Mouse (Mus musculus): ENCODE measurements around the gene Gpx3. TPM values are rescaled to one million over a fixed set of nuclear protein-coding genes. Genes with fewer than 3 reads are reported as not detected.
A peak's percentile ranks its signal among the peaks of the same experiment; 100 is the strongest.

Gpx3 gene
- polyA plus RNA-seq, 1 experiment, result 133 TPM

DNA sequence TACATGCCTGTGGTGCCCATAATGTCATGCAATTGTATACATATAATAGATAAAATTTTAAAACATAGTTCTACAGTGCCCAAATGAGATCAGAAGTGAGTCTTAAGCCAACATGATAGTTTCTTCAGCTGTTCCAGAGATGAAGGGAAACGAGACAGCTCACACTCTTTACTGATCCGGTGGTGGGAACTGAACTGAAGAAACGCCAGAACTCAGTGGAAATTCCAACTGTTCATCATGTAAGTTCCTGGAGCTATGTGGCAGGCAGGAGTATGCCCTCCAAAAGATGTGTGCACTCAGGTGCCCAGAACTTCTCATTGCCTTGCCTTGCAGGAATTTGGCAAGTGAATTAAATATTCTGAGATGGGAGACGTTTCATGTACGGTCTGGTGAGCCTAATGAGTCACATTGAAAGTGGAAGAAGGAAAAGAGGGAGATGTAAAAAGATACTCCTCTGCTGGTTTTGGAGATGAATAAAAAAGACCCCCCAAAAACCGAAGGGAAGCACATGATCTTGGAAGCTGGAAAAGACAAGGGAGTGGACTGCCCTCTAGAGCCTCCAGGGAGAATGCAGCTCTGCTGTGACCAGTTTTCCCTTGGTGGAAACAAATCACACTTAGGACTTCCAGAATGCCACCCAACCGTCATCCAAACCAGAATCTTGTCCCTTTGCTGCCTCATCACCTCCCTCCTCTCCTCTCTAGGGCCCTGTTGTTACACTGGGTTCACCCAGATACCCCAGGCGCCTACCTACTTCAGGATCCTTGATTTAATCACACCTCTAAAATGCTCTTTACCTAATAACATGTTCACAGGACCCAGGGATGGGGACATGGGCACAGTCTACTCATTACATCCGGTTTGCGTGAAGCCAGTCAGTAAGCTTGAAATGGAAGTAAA is 39.4 kb upstream of the Gpx3 start:
- H3K27ac ChIP-seq (ENCODE audit: control insufficient read depth, insufficient read depth, low read length), result no peak overlapping the region
- no peak overlapping the region for H3K4me3 ChIP-seq (ENCODE audit: control insufficient read depth, insufficient read depth, low read length)
- no peaks in the 10 kb centered on the region for H3K36me3 ChIP-seq (ENCODE audit: control insufficient read depth, insufficient read depth, low read length)
- TF ChIP-seq CTCF (IDR thresholded peaks at IDR 0.05; ENCODE audit: borderline replicate concordance, control insufficient read depth, extremely low read depth, insufficient read depth, low read length, poor library complexity) (no peak), POLR2A (IDR thresholded peaks at IDR 0.05; ENCODE audit: control insufficient read depth, extremely low read depth, insufficient read depth, low read length, poor library complexity) (no peak)
- peak; percentile 63 for DNase-seq
- peaks cover 6% of the 10 kb centered on the region for H3K4me1 ChIP-seq (replicated peaks; ENCODE audit: control insufficient read depth, insufficient read depth, low read length)
- H3K27me3 ChIP-seq (ENCODE audit: control insufficient read depth, insufficient read depth, low read length), result no peaks in the 10 kb centered on the region
- 49% methylated on average over 10 of the region's 10 CpGs for WGBS

DNA sequence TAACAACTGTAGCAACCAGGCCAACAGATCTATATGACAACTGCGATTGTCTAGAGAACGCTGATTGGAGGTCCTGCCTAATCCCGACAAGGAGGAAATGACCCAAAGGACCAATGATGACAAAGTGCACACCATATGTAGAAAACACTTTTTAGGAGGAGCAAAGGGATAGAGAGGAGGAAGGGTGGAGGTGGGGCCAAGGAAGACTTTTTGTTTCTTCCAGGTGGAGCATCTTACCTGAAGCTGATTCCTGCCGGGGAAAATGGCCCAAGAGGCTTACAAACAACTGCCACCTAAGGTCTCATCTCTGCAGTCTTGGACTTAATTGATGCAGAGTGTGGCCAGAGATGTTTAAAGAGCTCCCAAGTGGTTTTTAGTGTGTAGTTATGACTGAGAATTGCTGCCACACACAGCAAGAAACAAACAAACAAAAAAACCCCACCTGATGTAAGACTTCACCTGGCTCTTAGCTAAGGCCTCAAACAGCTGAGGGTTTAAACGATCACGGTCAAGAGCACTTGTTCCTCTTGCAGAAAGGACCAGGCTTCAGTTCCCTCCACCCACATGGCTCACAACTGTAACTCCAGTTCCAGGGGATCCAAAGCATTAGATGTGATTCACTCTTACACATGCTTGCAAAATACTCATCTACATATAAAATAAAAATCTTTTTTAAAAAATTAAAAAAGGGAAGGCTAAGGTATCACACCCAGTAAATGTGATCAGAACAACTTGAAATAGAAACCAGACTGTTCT is 36.7 kb upstream of the Gpx3 start:
- Histone ChIP-seq H3K27me3 (ENCODE audit: control insufficient read depth, insufficient read depth, low read length) (no peaks in the 10 kb centered on the region), H3K4me3 (ENCODE audit: control insufficient read depth, insufficient read depth, low read length) (peak overlapping the region; percentile 74), H3K4me1 (replicated peaks; ENCODE audit: control insufficient read depth, insufficient read depth, low read length) (peaks cover 6% of the 10 kb centered on the region), H3K27ac (ENCODE audit: control insufficient read depth, insufficient read depth, low read length) (no peak overlapping the region), H3K36me3 (ENCODE audit: control insufficient read depth, insufficient read depth, low read length) (peaks cover 7% of the 10 kb centered on the region)
- 64% methylated on average over 6 of the region's 6 CpGs for WGBS
- DNase-seq, result no peak
- TF ChIP-seq POLR2A (IDR thresholded peaks at IDR 0.05; ENCODE audit: control insufficient read depth, extremely low read depth, insufficient read depth, low read length, poor library complexity), result no peak
- TF ChIP-seq CTCF (IDR thresholded peaks at IDR 0.05; ENCODE audit: borderline replicate concordance, control insufficient read depth, extremely low read depth, insufficient read depth, low read length, poor library complexity), result no peak

DNA sequence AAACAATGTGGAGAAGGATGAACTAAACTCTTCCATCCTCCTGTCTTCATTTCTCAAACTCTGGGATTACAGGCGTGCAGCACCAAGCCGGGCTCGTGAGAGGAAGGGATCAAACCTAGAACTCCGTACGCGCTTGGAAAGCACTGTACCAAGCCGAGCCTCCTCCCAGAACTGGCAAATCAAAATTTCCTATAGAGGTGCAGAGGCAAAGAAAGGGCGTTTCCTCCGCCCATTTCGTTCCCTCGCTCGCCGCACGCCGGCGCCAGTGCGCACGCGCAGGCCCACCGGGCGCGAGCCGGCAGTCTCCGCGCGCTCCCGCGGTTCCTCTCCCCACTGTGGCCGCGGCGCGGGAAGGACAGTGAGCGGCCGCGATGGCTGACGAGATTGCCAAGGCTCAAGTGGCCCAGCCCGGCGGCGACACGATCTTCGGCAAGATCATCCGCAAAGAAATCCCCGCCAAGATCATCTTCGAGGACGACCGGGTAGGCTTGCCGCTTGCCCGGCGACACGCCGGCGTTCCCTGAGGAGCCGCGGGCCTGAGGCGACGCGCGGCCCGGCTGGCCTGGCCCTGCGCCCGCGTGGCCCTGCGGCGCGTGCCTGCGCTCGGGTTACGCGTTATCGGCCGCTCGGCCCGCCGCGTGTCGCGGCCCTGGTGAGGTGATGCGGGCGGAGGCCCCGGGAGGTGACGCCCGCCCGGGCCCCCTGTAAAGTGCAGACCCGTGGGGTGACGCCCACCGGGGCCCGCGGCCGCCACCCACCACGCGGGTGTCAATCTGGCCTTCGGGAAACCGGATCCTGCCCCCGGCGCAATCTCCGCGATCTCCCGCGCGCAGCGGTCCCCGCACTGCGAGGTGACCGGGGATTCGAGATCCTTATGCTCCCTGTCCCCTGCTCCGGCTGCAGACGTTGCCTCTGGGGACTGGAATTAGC is 35.9 kb upstream of the Gpx3 start, which contains the start of gene Hint1:
Hint1 (plus strand) TSS at position 265 of the 930 bp plus-strand sequence.
- peak; percentile 94 for DNase-seq
- Histone ChIP-seq H3K4me3 (ENCODE audit: control insufficient read depth, insufficient read depth, low read length) (peak within 1 kb of the TSS; percentile 74), H3K4me1 (replicated peaks; ENCODE audit: control insufficient read depth, insufficient read depth, low read length) (peaks cover 6% of the 10 kb centered on the region), H3K27me3 (ENCODE audit: control insufficient read depth, insufficient read depth, low read length) (no peaks in the 10 kb centered on the region), H3K27ac (ENCODE audit: control insufficient read depth, insufficient read depth, low read length) (no peak within 1 kb of the TSS), H3K36me3 (ENCODE audit: control insufficient read depth, insufficient read depth, low read length) (peaks cover 13% of the 10 kb centered on the region)
- WGBS, result under 1% methylated on average over 107 of the region's 107 CpGs
- TF ChIP-seq POLR2A (IDR thresholded peaks at IDR 0.05; ENCODE audit: control insufficient read depth, extremely low read depth, insufficient read depth, low read length, poor library complexity), result peak; percentile 79; the same call in 1 of the 2 replicates
- TF ChIP-seq CTCF (IDR thresholded peaks at IDR 0.05; ENCODE audit: borderline replicate concordance, control insufficient read depth, extremely low read depth, insufficient read depth, low read length, poor library complexity), result peak; percentile 54; the same call in 1 of the 2 replicates

DNA sequence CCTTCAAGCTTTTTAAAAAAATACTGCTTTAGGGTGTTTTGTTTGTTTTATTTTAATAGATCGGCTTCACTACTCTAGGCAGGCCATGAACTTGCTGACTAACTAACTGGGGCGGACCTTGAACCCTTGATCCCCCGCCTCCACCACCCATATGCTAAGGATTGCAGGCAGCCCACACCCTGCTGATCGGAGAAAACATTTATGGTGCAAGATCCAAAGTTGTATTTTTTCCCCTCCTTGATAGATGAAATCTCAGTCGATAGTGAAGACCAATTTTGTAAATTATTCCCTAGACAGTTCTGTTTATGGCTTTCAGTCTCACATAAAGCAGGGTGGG is 35.2 kb upstream of the Gpx3 start:
- Histone ChIP-seq H3K36me3 (ENCODE audit: control insufficient read depth, insufficient read depth, low read length) (peaks cover 16% of the 10 kb centered on the region), H3K27ac (ENCODE audit: control insufficient read depth, insufficient read depth, low read length) (no peak overlapping the region), H3K27me3 (ENCODE audit: control insufficient read depth, insufficient read depth, low read length) (no peaks in the 10 kb centered on the region), H3K4me1 (replicated peaks; ENCODE audit: control insufficient read depth, insufficient read depth, low read length) (peaks cover 6% of the 10 kb centered on the region), H3K4me3 (ENCODE audit: control insufficient read depth, insufficient read depth, low read length) (peak overlapping the region; percentile 74)
- TF ChIP-seq POLR2A (IDR thresholded peaks at IDR 0.05; ENCODE audit: control insufficient read depth, extremely low read depth, insufficient read depth, low read length, poor library complexity), result no peak
- TF ChIP-seq CTCF (IDR thresholded peaks at IDR 0.05; ENCODE audit: borderline replicate concordance, control insufficient read depth, extremely low read depth, insufficient read depth, low read length, poor library complexity), result no peak
- 2% methylated on average over 5 of the region's 5 CpGs for WGBS
- no peak for DNase-seq

DNA sequence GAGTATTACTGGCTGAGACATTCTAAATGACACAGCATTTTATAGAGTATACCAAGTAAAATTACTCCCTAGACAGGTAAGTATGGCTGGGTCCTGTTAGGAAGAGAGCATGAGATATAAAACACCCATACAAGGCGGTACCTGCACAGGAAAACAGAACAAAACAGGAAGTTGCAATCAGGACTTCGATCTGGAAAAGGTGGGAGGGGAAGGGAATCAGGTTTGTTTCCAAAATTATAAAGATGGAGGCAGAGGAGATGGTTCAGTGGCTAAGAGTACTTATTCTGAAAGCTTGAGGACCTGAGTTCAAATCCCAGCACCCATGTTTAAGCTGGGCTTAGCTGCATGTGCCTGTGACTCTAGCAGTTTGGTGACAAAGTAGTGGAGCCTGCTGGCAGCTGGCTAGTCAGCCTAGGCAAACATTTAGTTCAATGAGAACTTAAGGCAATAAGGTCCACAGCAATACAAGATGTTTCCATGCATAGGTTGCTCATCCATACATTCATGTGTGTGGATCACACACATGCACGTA is 34.3 kb upstream of the Gpx3 start:
- WGBS, result 70% methylated on average over 3 of the region's 3 CpGs
- Histone ChIP-seq H3K4me3 (ENCODE audit: control insufficient read depth, insufficient read depth, low read length) (no peak overlapping the region), H3K27me3 (ENCODE audit: control insufficient read depth, insufficient read depth, low read length) (no peaks in the 10 kb centered on the region), H3K36me3 (ENCODE audit: control insufficient read depth, insufficient read depth, low read length) (peaks cover 16% of the 10 kb centered on the region), H3K27ac (ENCODE audit: control insufficient read depth, insufficient read depth, low read length) (no peak overlapping the region), H3K4me1 (replicated peaks; ENCODE audit: control insufficient read depth, insufficient read depth, low read length) (peaks cover 6% of the 10 kb centered on the region)
- no peak for DNase-seq
- TF ChIP-seq POLR2A (IDR thresholded peaks at IDR 0.05; ENCODE audit: control insufficient read depth, extremely low read depth, insufficient read depth, low read length, poor library complexity), result no peak
- TF ChIP-seq CTCF (IDR thresholded peaks at IDR 0.05; ENCODE audit: borderline replicate concordance, control insufficient read depth, extremely low read depth, insufficient read depth, low read length, poor library complexity), result no peak

Measured in thymus, adult 2 months (tissue).